Mouse (Mus musculus) thymus, adult 2 months (tissue): Measurements from ENCODE around the gene Cacna1d. TPM values are rescaled to one million over a fixed set of nuclear protein-coding genes. Genes with fewer than 3 reads are reported as not detected.
A peak's percentile ranks its signal among the peaks of the same experiment; 100 is the strongest.

ENCODE experiments used
- DNase-seq: peaks from one replicate; pipeline ENCODE4 v3.0.0; 2021
- H3K27ac ChIP-seq: fragments of 200-500 bp; 2 replicates; pipeline ENCODE4 v1.5.1; 2012; ENCODE audit warnings: low read length, control low read depth; ENCODE audit not compliant: control insufficient read depth, insufficient read depth
- H3K27me3 ChIP-seq: fragments of 200-500 bp; 2 replicates; pipeline ENCODE4 v1.6.1; 2012; ENCODE audit warnings: mild to moderate bottlenecking, low read length, moderate library complexity, mixed read lengths; ENCODE audit not compliant: control insufficient read depth, insufficient read depth
- H3K36me3 ChIP-seq: fragments of 200-500 bp; 2 replicates; pipeline ENCODE4 v1.6.1; 2012; ENCODE audit warnings: mild to moderate bottlenecking, low read length, moderate library complexity; ENCODE audit not compliant: control insufficient read depth, insufficient read depth
- H3K4me1 ChIP-seq: fragments of 200-500 bp; replicated peaks from 2 replicates; pipeline ENCODE4 v1.6.1; 2012; ENCODE audit warnings: low read length; ENCODE audit not compliant: control insufficient read depth, insufficient read depth
- H3K4me3 ChIP-seq: fragments of 200-500 bp; 2 replicates; pipeline ENCODE4 v1.5.1; 2012; ENCODE audit warnings: mild to moderate bottlenecking, low read length, control low read depth, moderate library complexity; ENCODE audit not compliant: control insufficient read depth, insufficient read depth
- CTCF ChIP-seq: fragments of 200-500 bp; IDR thresholded peaks from 2 replicates; pipeline ENCODE4 v1.5.1; 2012; ENCODE audit warnings: mild to moderate bottlenecking, control low read depth, low read length, moderate library complexity, borderline replicate concordance; ENCODE audit not compliant: control insufficient read depth, poor library complexity, insufficient read depth; ENCODE audit errors: extremely low read depth
- POLR2A ChIP-seq: fragments of 200-500 bp; IDR thresholded peaks from 2 replicates; pipeline ENCODE4 v1.6.1; 2012; ENCODE audit warnings: mild to moderate bottlenecking, low read length, control low read depth, moderate library complexity; ENCODE audit not compliant: control insufficient read depth, poor library complexity, insufficient read depth; ENCODE audit errors: extremely low read depth
- WGBS: fragments of 180-500 bp; shearing (Covaris S2); methylation state at CpG from one replicate; pipeline ENCODE4 v1.1.7; 2018; 5-methylcytosine and 5-hydroxymethylcytosine counted together
- polyA plus RNA-seq: library from polyadenylated mRNA; depleted of rRNA; stranded (reverse); fragments of >200 nt; gene quantifications from 2 replicates; pipeline ENCODE4 v1.2.3, GENCODE M21; 2012

The Cacna1d gene
- polyA plus RNA-seq, 1 experiment: 2.2 TPM

GRCm38 (mm10) chr14:30292135-30292463 is 199.2 kb downstream of the Cacna1d start:
- no peak overlapping the region for H3K4me3 ChIP-seq
- peaks cover 13% of the 10 kb centered on the region for H3K4me1 ChIP-seq
- TF ChIP-seq POLR2A: no peak
- no peak for TF ChIP-seq CTCF
- no peak for DNase-seq
- H3K27me3 ChIP-seq: no peaks in the 10 kb centered on the region
- H3K27ac ChIP-seq: peak overlapping the region; percentile 53
- no peaks in the 10 kb centered on the region for H3K36me3 ChIP-seq
- WGBS: 50% methylated on average over 1 of the region's 1 CpGs

DNA sequence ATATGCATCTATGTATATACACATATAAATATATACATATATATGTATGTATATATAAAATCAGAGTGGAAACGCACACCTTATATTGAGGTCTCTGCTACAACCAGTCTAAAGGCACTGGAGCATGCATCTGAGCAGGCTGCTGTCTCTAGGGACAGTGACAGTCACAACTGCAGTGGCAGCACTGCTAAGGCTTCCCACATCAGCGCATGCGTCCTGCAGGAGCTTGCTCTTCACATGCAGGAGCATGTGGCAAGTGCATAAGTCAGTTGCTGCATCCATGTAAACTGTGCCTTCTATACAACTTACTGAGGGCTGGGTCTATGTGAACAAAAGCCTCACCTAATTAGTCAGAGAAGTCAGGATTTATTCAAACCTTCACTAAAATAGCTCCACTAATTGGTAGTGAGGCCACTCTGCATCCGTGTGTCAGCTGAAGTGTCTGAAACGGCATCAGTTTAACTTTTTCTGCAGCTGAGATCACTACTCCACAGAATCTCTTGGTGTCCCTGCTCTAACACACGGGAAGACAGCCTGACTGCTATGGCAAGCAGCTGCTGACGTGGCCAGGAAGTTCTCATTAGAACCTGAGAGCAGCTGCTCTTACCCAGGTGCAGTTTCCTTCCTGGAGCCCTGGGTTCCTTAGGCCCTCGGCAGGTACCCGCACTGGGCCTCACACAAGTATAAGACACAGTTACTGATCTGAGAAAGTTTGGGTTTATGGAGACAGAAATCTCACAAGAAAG is 199.7 kb downstream of the Cacna1d start:
- H3K27me3 ChIP-seq: no peaks in the 10 kb centered on the region
- no peak overlapping the region for H3K4me3 ChIP-seq
- peak; percentile 67 for DNase-seq
- no peak for TF ChIP-seq POLR2A
- TF ChIP-seq CTCF: no peak
- WGBS: 37% methylated on average over 9 of the region's 9 CpGs
- H3K4me1 ChIP-seq: peaks cover 13% of the 10 kb centered on the region
- peak overlapping the region; percentile 53 for H3K27ac ChIP-seq
- H3K36me3 ChIP-seq: no peaks in the 10 kb centered on the region

DNA sequence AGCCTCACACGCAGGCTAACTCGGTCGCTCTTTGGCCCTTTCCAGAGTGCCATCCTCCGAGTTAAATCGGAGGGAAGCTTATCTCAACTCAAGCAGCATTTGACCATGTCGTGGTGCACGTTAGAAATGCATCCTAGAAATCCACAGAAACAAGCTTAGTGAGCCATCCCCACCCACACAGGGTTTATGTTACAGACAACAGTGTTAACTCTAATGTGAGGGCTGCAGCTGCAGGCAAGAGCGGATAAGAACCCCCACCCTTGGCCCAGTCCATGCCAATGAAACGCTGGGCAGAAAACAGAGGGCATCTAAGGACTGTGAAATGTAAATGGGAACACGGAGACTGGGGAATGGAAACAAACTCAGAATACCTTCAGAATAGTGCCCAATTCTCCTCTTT is 206.8 kb downstream of the Cacna1d start:
- H3K27ac ChIP-seq: no peak overlapping the region
- no peaks in the 10 kb centered on the region for H3K27me3 ChIP-seq
- no peak overlapping the region for H3K4me3 ChIP-seq
- H3K36me3 ChIP-seq: no peaks in the 10 kb centered on the region
- no peak for DNase-seq
- TF ChIP-seq POLR2A (no peak), CTCF (no peak)
- WGBS: 88% methylated on average over 10 of the region's 10 CpGs
- H3K4me1 ChIP-seq: peaks cover 8% of the 10 kb centered on the region

GRCm38 (mm10) chr14:30284022-30284421 is 207.2 kb downstream of the Cacna1d start:
- DNase-seq: no peak
- TF ChIP-seq POLR2A: no peak
- no peak for TF ChIP-seq CTCF
- Histone ChIP-seq H3K4me3 (no peak overlapping the region), H3K27ac (no peak overlapping the region), H3K27me3 (no peaks in the 10 kb centered on the region), H3K36me3 (no peaks in the 10 kb centered on the region), H3K4me1 (peaks cover 8% of the 10 kb centered on the region)
- 44% methylated on average over 10 of the region's 10 CpGs for WGBS

- Histone ChIP-seq H3K27ac (no peak overlapping the region), H3K4me1 (peaks cover 10% of the 10 kb centered on the region)
- WGBS: 95% methylated on average over 9 of the region's 9 CpGs
Measured at GRCm38 (mm10) chr14:30275572-30275971, 215.7 kb downstream of the Cacna1d start.

GRCm38 (mm10) chr14:30272976-30273375 is 218.3 kb downstream of the Cacna1d start:
- DNase-seq: peak; percentile 40
- no peak overlapping the region for H3K27ac ChIP-seq
- no peak overlapping the region for H3K4me3 ChIP-seq
- no peaks in the 10 kb centered on the region for H3K27me3 ChIP-seq
- TF ChIP-seq POLR2A: no peak
- TF ChIP-seq CTCF: no peak
- 46% methylated on average over 4 of the region's 4 CpGs for WGBS
- peaks cover 10% of the 10 kb centered on the region for H3K4me1 ChIP-seq
- no peaks in the 10 kb centered on the region for H3K36me3 ChIP-seq

More at GRCm38 (mm10) chr14:30275572-30275971, 215.7 kb downstream of the Cacna1d start:
- no peaks in the 10 kb centered on the region for H3K36me3 ChIP-seq
- DNase-seq: no peak
- H3K27me3 ChIP-seq: no peaks in the 10 kb centered on the region
- TF ChIP-seq POLR2A (no peak), CTCF (no peak)
- no peak overlapping the region for H3K4me3 ChIP-seq

DNA sequence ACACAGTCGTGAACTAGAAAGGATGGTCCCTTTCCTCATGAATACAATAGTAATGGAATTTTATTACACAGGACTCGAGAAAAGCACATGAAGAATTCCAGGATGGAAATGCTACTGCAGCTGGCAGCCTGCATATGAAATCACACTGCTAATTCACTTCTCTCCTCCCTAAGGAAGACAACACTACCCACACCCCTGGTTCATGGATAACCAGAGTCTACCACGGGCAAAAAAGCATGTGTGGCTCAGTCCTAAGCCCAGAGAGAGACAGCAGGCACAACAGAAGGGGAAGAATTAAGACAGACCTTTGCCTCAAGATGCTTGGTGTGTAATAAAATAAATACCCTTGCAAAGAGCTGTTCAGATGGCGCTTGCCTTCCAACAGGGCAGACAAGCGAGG is 218.7 kb downstream of the Cacna1d start:
- Histone ChIP-seq H3K4me1 (peaks cover 10% of the 10 kb centered on the region), H3K27ac (no peak overlapping the region), H3K4me3 (no peak overlapping the region), H3K27me3 (no peaks in the 10 kb centered on the region), H3K36me3 (no peaks in the 10 kb centered on the region)
- no peak for TF ChIP-seq CTCF
- TF ChIP-seq POLR2A: no peak
- 92% methylated on average over 5 of the region's 5 CpGs for WGBS
- no peak for DNase-seq
